Mouse (Mus musculus): ENCODE measurements around the gene Zfp428. TPM values are rescaled to one million over a fixed set of nuclear protein-coding genes. Genes with fewer than 3 reads are reported as not detected.
A peak's percentile ranks its signal among the peaks of the same experiment; 100 is the strongest.
"Not testable (repeated sequence)": the region's sequence is repeated elsewhere in the genome, so short reads cannot be mapped to it uniquely, and the experiment has no call there.

The Zfp428 gene
- polyA plus RNA-seq, 1 experiment from 2014 or later, result 26.0 TPM

DNA sequence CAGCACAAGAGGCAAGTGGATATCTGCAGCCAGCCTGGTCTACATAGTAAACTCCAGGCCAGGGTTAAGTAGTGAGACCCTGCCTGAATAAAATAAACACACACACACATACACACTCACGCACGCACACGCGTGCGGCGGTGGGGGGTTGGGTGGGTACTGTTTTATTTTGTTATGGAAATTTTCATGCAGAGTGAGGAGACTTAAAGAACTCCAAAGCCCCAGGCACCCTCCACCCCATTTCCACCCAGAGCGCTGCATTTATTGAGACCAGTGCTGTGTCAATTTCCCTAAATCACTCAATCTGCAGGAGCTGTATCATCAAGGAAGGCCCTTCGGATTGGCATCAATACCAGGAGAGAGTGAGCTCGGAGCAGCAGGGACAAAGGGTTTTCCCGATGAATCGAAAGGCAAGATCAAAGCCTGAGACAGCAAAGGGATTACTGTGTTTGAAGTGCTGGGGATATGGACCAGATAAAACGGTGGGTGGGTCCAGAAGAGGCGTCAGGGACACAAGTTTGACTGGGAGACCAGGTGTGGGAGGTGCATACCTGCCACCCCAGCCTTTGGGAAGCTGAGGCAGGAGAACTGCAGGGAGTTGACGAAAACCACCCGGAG lies 1.2 kb upstream of the Zfp428 start:
- H3K4me1 ChIP-seq (ENCODE audit: control insufficient read depth, insufficient read depth, low read length), result peaks cover 8% of the 10 kb centered on the region
- H3K4me2 ChIP-seq, result peak overlapping the region; percentile 1; the same call in 1 of the 2 replicates
- peaks cover 5% of the 10 kb centered on the region; the same call in 1 of the 2 replicates for H3K9me3 ChIP-seq (replicated peaks; ENCODE audit: control insufficient read depth, low read length)
- H3K9ac ChIP-seq (ENCODE audit: low read depth, low read length), result no peak overlapping the region
- H3K27me3 ChIP-seq (ENCODE audit: control insufficient read depth, insufficient read depth, low read length), result peaks cover 34% of the 10 kb centered on the region
- H3K4me3 ChIP-seq (ENCODE audit: low read depth, low read length), result no peak overlapping the region
- WGBS (ENCODE audit: insufficient replicate concordance), result 24% methylated on average over 15 of the region's 15 CpGs
- no peak overlapping the region for H3K27ac ChIP-seq (ENCODE audit: low read depth, low read length)
- ATAC-seq (replicated peaks; ENCODE audit: insufficient number of reproducible peaks, low FRiP score, low TSS enrichment), result no peak
- H3K36me3 ChIP-seq (ENCODE audit: control insufficient read depth, insufficient read depth, low read length), result no peaks in the 10 kb centered on the region

DNA sequence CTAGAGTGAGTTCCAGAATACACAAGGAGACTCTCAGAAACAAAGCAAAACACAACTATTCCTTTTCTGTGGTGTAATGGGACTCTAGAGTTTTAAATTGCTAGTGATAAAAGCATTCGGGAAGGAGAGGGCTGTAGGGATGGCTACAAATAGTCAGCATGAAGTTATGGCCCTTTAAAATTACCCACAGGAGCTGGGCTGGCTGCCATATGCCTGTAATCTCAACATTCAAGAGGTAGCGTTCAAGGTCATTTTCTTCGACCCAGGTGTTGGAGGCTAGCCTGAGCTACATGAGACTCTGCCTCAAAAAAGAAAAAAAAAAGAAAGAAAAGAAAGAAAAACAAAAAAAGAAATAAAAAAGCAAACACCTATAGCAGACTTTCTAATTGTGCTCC lies 744 bp upstream of the Zfp428 start:
- Histone ChIP-seq H3K4me1 (ENCODE audit: control insufficient read depth, insufficient read depth, low read length) (peaks cover 8% of the 10 kb centered on the region), H3K36me3 (ENCODE audit: control insufficient read depth, insufficient read depth, low read length) (peaks cover 3% of the 10 kb centered on the region; the same call in 1 of the 2 replicates), H3K4me2 (peak overlapping the region; percentile 81), H3K27ac (ENCODE audit: low read depth, low read length) (peak overlapping the region; percentile 98), H3K4me3 (ENCODE audit: low read depth, low read length) (peak overlapping the region; percentile 51), H3K27me3 (ENCODE audit: control insufficient read depth, insufficient read depth, low read length) (peaks cover 29% of the 10 kb centered on the region), H3K9ac (ENCODE audit: low read depth, low read length) (peak overlapping the region; percentile 98; the same call in 1 of the 2 replicates), H3K9me3 (replicated peaks; ENCODE audit: control insufficient read depth, low read length) (0 out of 2 replicates have a peak, but pooled peaks cover 3% of the 10 kb centered on the region)
- 12% methylated on average over 3 of the region's 3 CpGs for WGBS (ENCODE audit: insufficient replicate concordance)
- no peak for ATAC-seq (replicated peaks; ENCODE audit: insufficient number of reproducible peaks, low FRiP score, low TSS enrichment)

DNA sequence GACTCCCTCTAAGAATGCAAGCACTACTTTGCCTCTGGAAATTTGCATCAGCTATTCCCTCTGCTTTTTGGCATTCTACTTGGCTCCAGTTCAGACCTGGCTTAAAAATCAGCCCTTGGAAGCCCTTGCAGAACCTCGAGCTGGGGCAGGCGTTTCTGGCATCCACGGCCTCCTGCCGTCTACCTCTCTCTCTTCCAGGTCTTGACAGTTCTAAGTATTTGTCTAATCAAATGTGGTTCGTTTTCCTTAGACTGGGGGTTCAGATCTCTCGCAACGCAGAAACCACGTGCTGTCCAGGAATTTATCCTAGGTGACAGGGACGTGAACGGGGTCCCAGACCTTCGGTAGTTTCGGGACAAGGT lies 349 bp upstream of the Zfp428 start:
- peak overlapping the region; percentile 51 for H3K4me3 ChIP-seq (ENCODE audit: low read depth, low read length)
- 0 out of 2 replicates have a peak, but pooled peaks cover under 1% of the 10 kb centered on the region for H3K9me3 ChIP-seq (replicated peaks; ENCODE audit: control insufficient read depth, low read length)
- peaks cover 25% of the 10 kb centered on the region for H3K27me3 ChIP-seq (ENCODE audit: control insufficient read depth, insufficient read depth, low read length)
- H3K9ac ChIP-seq (ENCODE audit: low read depth, low read length), result peak overlapping the region; percentile 98
- H3K4me2 ChIP-seq, result peak overlapping the region; percentile 81
- no peak for ATAC-seq (replicated peaks; ENCODE audit: insufficient number of reproducible peaks, low FRiP score, low TSS enrichment)
- H3K36me3 ChIP-seq (ENCODE audit: control insufficient read depth, insufficient read depth, low read length), result peaks cover 3% of the 10 kb centered on the region; the same call in 1 of the 2 replicates
- H3K4me1 ChIP-seq (ENCODE audit: control insufficient read depth, insufficient read depth, low read length), result peaks cover 8% of the 10 kb centered on the region
- H3K27ac ChIP-seq (ENCODE audit: low read depth, low read length), result peak overlapping the region; percentile 98
- 0% methylated on average over 12 of the region's 12 CpGs for WGBS (ENCODE audit: insufficient replicate concordance)

DNA sequence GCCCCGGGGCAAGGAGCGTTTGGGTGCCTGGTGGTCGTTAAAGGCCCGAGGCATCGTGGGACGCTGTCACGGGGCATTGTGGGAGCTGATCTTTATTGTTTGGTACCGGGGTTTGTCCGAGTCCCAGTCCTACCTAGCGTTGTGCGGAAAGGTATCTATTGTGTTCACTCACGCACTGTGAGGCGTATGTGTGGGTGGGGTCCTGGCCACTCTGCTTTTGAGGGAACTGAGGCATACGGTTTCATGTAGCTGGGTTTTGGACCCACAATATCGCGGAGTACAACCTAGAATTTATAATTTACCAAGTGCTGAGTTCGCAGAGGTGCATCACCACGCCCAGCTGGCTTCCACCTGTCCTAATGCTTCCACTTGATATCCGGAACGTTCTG lies 914 bp downstream of the Zfp428 start:
- H3K4me2 ChIP-seq, result peak overlapping the region; percentile 81
- WGBS (ENCODE audit: insufficient replicate concordance), result 2% methylated on average over 20 of the region's 20 CpGs
- H3K4me1 ChIP-seq (ENCODE audit: control insufficient read depth, insufficient read depth, low read length), result peaks cover 8% of the 10 kb centered on the region
- H3K27ac ChIP-seq (ENCODE audit: low read depth, low read length), result peak overlapping the region; percentile 98
- peak overlapping the region; percentile 51 for H3K4me3 ChIP-seq (ENCODE audit: low read depth, low read length)
- no peak; the same call in 1 of the 2 replicates for ATAC-seq (replicated peaks; ENCODE audit: insufficient number of reproducible peaks, low FRiP score, low TSS enrichment)
- H3K9ac ChIP-seq (ENCODE audit: low read depth, low read length), result peak overlapping the region; percentile 98
- peaks cover 12% of the 10 kb centered on the region for H3K27me3 ChIP-seq (ENCODE audit: control insufficient read depth, insufficient read depth, low read length)
- no peaks in the 10 kb centered on the region for H3K9me3 ChIP-seq (replicated peaks; ENCODE audit: control insufficient read depth, low read length)
- H3K36me3 ChIP-seq (ENCODE audit: control insufficient read depth, insufficient read depth, low read length), result peaks cover 3% of the 10 kb centered on the region; the same call in 1 of the 2 replicates

DNA sequence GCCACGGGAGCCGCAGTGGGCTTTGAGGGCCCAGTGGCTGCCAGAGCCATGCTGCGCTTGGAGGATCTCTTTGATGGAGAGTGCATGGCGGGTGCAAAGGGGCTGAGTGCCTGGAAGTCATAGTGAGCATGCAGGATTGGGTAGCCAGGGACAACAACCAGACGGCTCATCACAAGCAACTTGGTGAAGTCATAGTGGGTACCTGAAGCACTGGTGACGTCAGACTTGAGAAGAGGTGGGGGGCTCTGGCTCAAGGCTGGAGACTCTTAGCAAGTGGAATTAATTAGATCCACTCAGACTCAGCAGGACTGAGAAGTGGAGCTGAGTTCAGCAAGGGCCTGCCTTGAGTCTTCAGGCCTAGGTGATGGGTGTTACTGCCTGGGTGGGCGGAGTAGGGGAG lies 5.5 kb downstream of the Zfp428 start, which contains the start of gene AC161166.1:
AC161166.1 (minus strand) TSS at position 101 of the 400 bp plus-strand sequence.
- no peak within 1 kb of the TSS for H3K4me3 ChIP-seq (ENCODE audit: low read depth, low read length)
- H3K4me2 ChIP-seq, result no peak within 1 kb of the TSS
- H3K36me3 ChIP-seq (ENCODE audit: control insufficient read depth, insufficient read depth, low read length), result peaks cover 5% of the 10 kb centered on the region; the same call in 1 of the 2 replicates
- no peaks in the 10 kb centered on the region for H3K27me3 ChIP-seq (ENCODE audit: control insufficient read depth, insufficient read depth, low read length)
- ATAC-seq (replicated peaks; ENCODE audit: insufficient number of reproducible peaks, low FRiP score, low TSS enrichment), result no peak
- WGBS (ENCODE audit: insufficient replicate concordance), result 87% methylated on average over 7 of the region's 7 CpGs
- H3K9me3 ChIP-seq (replicated peaks; ENCODE audit: control insufficient read depth, low read length), result no peaks in the 10 kb centered on the region
- no peak within 1 kb of the TSS for H3K27ac ChIP-seq (ENCODE audit: low read depth, low read length)
- H3K4me1 ChIP-seq (ENCODE audit: control insufficient read depth, insufficient read depth, low read length), result no peaks in the 10 kb centered on the region
- no peak within 1 kb of the TSS for H3K9ac ChIP-seq (ENCODE audit: low read depth, low read length)

DNA sequence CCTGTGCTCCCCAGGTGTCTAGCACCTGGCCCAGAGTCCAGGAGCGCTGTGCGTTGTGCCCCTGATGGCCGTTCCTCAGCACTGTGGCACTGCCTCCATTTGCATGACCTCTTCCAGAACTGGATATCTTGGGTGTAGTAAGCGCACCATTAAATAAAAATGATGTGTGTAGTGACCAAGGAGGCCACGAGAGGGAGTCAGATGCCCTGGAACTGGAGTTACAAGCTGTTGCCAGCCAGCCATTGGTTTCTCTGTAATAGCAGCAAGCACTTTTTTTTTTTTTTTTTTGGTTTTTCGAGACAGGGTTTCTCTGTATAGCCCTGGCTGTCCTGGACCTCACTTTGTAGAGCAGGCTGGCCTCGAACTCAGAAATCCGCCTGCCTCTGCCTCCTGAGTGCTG lies 9.5 kb downstream of the Zfp428 start:
- not testable (repeated sequence) for H3K4me3 ChIP-seq (ENCODE audit: low read depth, low read length); H3K9me3 ChIP-seq (replicated peaks; ENCODE audit: control insufficient read depth, low read length); H3K27ac ChIP-seq (ENCODE audit: low read depth, low read length); H3K9ac ChIP-seq (ENCODE audit: low read depth, low read length); H3K4me2 ChIP-seq; H3K4me1 ChIP-seq (ENCODE audit: control insufficient read depth, insufficient read depth, low read length); H3K27me3 ChIP-seq (ENCODE audit: control insufficient read depth, insufficient read depth, low read length); H3K36me3 ChIP-seq (ENCODE audit: control insufficient read depth, insufficient read depth, low read length); ATAC-seq (replicated peaks; ENCODE audit: insufficient number of reproducible peaks, low FRiP score, low TSS enrichment)
- 59% methylated on average over 8 of the region's 8 CpGs for WGBS (ENCODE audit: insufficient replicate concordance)

DNA sequence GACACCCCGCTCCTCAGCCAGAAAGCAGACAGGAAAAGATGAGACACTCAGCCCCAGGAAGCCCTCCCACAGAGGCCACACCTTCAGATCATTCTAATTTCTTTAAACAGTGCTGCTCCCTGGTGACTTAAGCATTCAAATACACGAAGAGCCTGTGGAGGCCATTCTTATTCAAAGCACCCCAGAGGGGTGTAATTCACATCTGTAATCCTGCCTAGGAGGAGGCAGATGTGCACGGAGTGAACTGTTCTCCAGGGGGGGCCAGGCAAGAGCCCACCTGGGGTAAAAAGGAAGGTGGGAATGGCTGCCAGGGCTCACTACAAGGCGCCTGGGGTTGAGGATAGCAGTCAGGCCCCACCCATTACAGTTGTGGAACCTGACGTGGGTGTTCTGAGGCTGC lies 10.3 kb downstream of the Zfp428 start:
- Histone ChIP-seq H3K9me3 (replicated peaks; ENCODE audit: control insufficient read depth, low read length) (no peaks in the 10 kb centered on the region), H3K36me3 (ENCODE audit: control insufficient read depth, insufficient read depth, low read length) (peaks cover 2% of the 10 kb centered on the region; the same call in 1 of the 2 replicates), H3K4me3 (ENCODE audit: low read depth, low read length) (no peak overlapping the region), H3K27me3 (ENCODE audit: control insufficient read depth, insufficient read depth, low read length) (no peaks in the 10 kb centered on the region), H3K9ac (ENCODE audit: low read depth, low read length) (no peak overlapping the region), H3K4me2 (no peak overlapping the region), H3K27ac (ENCODE audit: low read depth, low read length) (no peak overlapping the region), H3K4me1 (ENCODE audit: control insufficient read depth, insufficient read depth, low read length) (no peaks in the 10 kb centered on the region)
- no peak for ATAC-seq (replicated peaks; ENCODE audit: insufficient number of reproducible peaks, low FRiP score, low TSS enrichment)
- WGBS (ENCODE audit: insufficient replicate concordance), result 54% methylated on average over 5 of the region's 5 CpGs

DNA sequence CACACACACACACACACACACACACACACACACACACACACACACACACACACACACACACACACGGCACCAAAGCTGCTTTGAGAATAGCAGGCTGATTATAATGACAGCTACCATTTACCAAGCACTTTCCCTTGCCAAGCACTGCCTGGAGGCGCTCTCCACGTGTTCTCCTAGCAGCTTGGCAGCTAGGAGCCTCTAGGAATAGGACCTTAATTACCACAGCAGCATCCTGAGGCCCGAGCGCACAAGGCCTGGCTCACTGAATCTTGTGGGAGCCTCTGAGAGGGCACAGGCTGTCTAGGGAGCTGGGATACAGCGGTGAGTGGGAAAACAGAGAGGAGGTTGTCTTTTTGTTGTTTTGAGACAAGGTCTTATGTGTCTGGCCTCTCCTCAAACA lies 10.8 kb downstream of the Zfp428 start:
- no peak overlapping the region for H3K9ac ChIP-seq (ENCODE audit: low read depth, low read length)
- H3K27ac ChIP-seq (ENCODE audit: low read depth, low read length), result no peak overlapping the region
- no peak for ATAC-seq (replicated peaks; ENCODE audit: insufficient number of reproducible peaks, low FRiP score, low TSS enrichment)
- H3K4me1 ChIP-seq (ENCODE audit: control insufficient read depth, insufficient read depth, low read length), result no peaks in the 10 kb centered on the region
- 53% methylated on average over 5 of the region's 6 CpGs for WGBS (ENCODE audit: insufficient replicate concordance)
- H3K4me3 ChIP-seq (ENCODE audit: low read depth, low read length), result no peak overlapping the region
- H3K4me2 ChIP-seq, result no peak overlapping the region
- peaks cover 2% of the 10 kb centered on the region; the same call in 1 of the 2 replicates for H3K36me3 ChIP-seq (ENCODE audit: control insufficient read depth, insufficient read depth, low read length)
- H3K27me3 ChIP-seq (ENCODE audit: control insufficient read depth, insufficient read depth, low read length), result no peaks in the 10 kb centered on the region
- H3K9me3 ChIP-seq (replicated peaks; ENCODE audit: control insufficient read depth, low read length), result no peaks in the 10 kb centered on the region

DNA sequence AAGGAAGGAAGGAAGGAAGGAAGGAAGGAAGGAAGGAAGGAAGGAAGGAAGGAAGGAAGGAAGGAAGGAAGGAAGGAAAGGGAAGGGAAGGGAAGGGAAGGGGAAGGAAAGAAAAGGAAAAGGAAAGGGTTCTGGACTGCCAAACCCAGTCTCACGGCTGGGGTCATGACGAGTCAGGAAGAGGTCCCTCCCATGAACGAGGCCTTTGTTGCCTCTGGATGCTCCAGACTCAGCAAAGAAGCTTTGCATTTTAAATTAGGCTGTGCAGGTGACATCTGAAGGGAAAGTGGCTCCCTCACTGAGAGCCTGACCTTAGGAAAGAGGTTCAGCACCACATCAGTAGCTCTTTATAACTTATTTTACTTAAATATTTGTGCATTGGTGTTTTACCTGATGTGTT lies 12.3 kb downstream of the Zfp428 start:
- H3K9ac ChIP-seq (ENCODE audit: low read depth, low read length), result no peak overlapping the region
- H3K27ac ChIP-seq (ENCODE audit: low read depth, low read length), result no peak overlapping the region
- H3K27me3 ChIP-seq (ENCODE audit: control insufficient read depth, insufficient read depth, low read length), result no peaks in the 10 kb centered on the region
- H3K4me1 ChIP-seq (ENCODE audit: control insufficient read depth, insufficient read depth, low read length), result no peaks in the 10 kb centered on the region
- H3K36me3 ChIP-seq (ENCODE audit: control insufficient read depth, insufficient read depth, low read length), result peaks cover 2% of the 10 kb centered on the region; the same call in 1 of the 2 replicates
- no peak overlapping the region for H3K4me2 ChIP-seq
- H3K9me3 ChIP-seq (replicated peaks; ENCODE audit: control insufficient read depth, low read length), result no peaks in the 10 kb centered on the region
- H3K4me3 ChIP-seq (ENCODE audit: low read depth, low read length), result no peak overlapping the region
- no peak for ATAC-seq (replicated peaks; ENCODE audit: insufficient number of reproducible peaks, low FRiP score, low TSS enrichment)
- 62% methylated on average over 3 of the region's 3 CpGs for WGBS (ENCODE audit: insufficient replicate concordance)

Measured in heart, embryonic 11.5 days (tissue).